Mouse (Mus musculus) stomach, embryonic 16.5 days (tissue): ENCODE results near the gene Sult2a4. TPM values are rescaled to one million over a fixed set of nuclear protein-coding genes. Genes with fewer than 3 reads are reported as not detected.
"Not testable (repeated sequence)": the region's sequence is repeated elsewhere in the genome, so short reads cannot be mapped to it uniquely, and the experiment has no call there.

Source experiments
- ATAC-seq: fragments of 200-750 bp; cut with Nextera tagmentation; 2 replicates; pipeline ENCODE4 v1.8.0; 2017; ENCODE audit warnings: moderate number of reproducible peaks, moderate TSS enrichment; ENCODE audit not compliant: insufficient read depth, low FRiP score
- H3K27ac ChIP-seq: fragments of 300-500 bp; sonication (generic); 2 replicates; pipeline ENCODE4 v1.5.1; 2014; ENCODE audit warnings: low read length
- H3K27me3 ChIP-seq: fragments of 300-500 bp; sonication (generic); 2 replicates; pipeline ENCODE4 v1.6.1; 2014; ENCODE audit warnings: low read length, control low read depth, mixed read lengths; ENCODE audit not compliant: control insufficient read depth, insufficient read depth
- H3K36me3 ChIP-seq: fragments of 300-500 bp; sonication (generic); 2 replicates; pipeline ENCODE4 v1.6.1; 2014; ENCODE audit warnings: low read length; ENCODE audit not compliant: control insufficient read depth, insufficient read depth
- H3K4me1 ChIP-seq: fragments of 300-500 bp; sonication (generic); 2 replicates; pipeline ENCODE4 v1.6.1; 2014; ENCODE audit warnings: low read length, control low read depth, mixed read lengths; ENCODE audit not compliant: control insufficient read depth, insufficient read depth
- H3K4me2 ChIP-seq: fragments of 300-500 bp; sonication (generic); 2 replicates; pipeline ENCODE4 v1.6.1; 2014; ENCODE audit warnings: low read depth, low read length, mixed read lengths
- H3K4me3 ChIP-seq: fragments of 300-500 bp; sonication (generic); replicated peaks from 2 replicates; pipeline ENCODE4 v1.5.1; 2014; ENCODE audit warnings: mild to moderate bottlenecking, low read length
- H3K9ac ChIP-seq: fragments of 300-500 bp; sonication (generic); 2 replicates; pipeline ENCODE4 v1.6.1; 2014; ENCODE audit warnings: low read length
- H3K9me3 ChIP-seq: fragments of 300-500 bp; sonication (generic); replicated peaks from 2 replicates; pipeline ENCODE4 v1.6.1; 2016; ENCODE audit warnings: low read length, control low read depth; ENCODE audit not compliant: control insufficient read depth
- WGBS: fragments of 180-500 bp; shearing (Covaris S2); extraction: QIAGEN DNeasy Blood & Tissue Kit; methylation state at CpG from one replicate; pipeline ENCODE4 v1.1.7; 2014; 5-methylcytosine and 5-hydroxymethylcytosine counted together
- polyA plus RNA-seq: library from polyadenylated mRNA; unstranded; fragments of >200 nt; fragmentation: Nextera tagmentation; extraction: Ambion mirVana; gene quantifications from 2 replicates; pipeline ENCODE4 v1.2.1, GENCODE M21; 2015

Sult2a4 gene
- polyA plus RNA-seq = not detected in 2 replicates

DNA sequence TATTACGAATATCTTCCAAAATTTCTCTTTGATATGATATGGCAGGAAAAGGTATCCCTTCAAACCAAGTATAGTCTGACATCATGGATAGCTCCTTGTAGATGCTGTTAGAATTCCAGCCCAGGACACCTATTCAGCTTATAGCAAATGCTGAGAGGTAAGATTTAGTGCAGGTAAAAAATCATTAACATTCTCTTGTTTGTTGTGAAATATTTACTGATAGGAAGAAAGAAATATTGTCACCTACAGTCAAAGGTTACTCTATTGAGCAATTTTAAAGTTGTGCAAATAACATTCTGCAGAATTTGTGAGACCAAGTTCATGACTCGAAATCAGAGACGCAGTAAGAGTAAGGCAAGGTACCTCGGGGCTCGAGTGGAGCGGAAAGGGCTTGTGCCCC, at the start of gene Sult2a4:
TSS of gene Sult2a4 (minus strand) at position 101 of the 400 bp plus-strand sequence.
- not testable (repeated sequence) for H3K27ac ChIP-seq, H3K27me3 ChIP-seq, H3K9ac ChIP-seq, H3K9me3 ChIP-seq, H3K36me3 ChIP-seq, H3K4me1 ChIP-seq, H3K4me3 ChIP-seq, ATAC-seq, H3K4me2 ChIP-seq
- 90% methylated on average over 6 of the region's 6 CpGs for WGBS

DNA sequence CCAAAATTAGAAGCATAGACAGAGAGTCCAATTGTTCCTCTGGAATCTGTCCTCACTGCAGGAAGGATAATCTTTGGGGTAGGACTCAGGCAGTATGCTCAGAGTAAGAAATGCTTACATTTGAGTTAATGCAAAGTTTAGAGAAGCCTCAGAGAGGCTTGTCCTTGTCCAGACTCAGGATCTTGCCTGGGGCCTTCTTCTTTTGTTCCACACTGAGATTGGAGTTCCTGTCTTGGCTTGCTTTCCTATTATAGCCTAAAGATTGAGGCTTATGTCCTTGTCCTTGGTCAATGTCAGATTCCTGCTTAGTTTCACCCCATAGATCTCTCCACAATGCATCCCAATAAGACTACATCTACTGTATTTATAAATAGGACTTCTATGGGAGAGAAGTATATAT, 41.4 kb upstream of the Sult2a4 start:
- not testable (repeated sequence) for ATAC-seq, H3K27me3 ChIP-seq, H3K27ac ChIP-seq, H3K36me3 ChIP-seq, H3K4me3 ChIP-seq, H3K4me2 ChIP-seq, H3K4me1 ChIP-seq, H3K9ac ChIP-seq, H3K9me3 ChIP-seq

DNA sequence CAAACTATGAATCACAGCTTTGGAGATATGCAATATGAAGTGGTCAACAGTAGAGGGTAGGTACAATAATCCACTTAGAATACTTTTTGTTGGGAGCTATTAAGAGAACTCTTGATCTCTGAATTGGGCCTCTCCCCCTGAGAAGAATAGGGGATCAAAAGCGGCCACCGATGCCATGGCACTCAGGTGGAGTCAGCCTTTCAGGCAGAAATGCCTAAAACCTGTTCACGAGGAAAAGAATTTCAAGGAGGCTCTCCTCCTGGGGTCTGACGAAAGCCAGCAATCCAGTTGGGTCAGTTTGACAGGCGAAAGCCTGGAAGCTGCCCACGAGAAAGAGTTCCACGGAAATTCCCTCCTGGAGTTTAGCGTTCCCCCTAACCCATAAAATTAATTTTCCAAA, 23.7 kb upstream of the Sult2a4 start:
- Histone ChIP-seq H3K27ac (no peak overlapping the region), H3K4me3 (no peak overlapping the region), H3K36me3 (no peaks in the 10 kb centered on the region), H3K4me2 (no peak overlapping the region), H3K9me3 (peaks cover 3% of the 10 kb centered on the region; the same call in 1 of the 2 replicates), H3K4me1 (no peaks in the 10 kb centered on the region), H3K9ac (no peak overlapping the region), H3K27me3 (no peaks in the 10 kb centered on the region)
- WGBS = 78% methylated on average over 8 of the region's 8 CpGs
- ATAC-seq = no peak

DNA sequence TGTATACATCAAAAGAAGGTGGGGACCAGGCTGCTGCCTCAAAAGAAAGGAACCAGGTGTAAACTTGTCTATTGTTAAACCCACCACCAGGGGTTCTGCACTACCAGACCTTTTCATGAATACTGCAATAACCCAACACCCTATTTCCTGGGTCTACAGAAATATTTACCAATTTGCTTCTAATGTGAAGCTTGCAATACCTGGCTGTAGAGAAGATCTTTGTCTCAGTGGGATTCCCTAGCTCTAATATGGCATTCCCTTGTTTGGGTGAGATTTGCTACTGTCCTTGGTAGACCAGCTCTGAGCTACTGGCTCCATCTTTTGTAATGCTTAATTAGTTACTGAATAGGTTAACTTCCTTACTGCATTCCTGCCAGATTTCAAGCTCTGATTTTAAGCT, 21.3 kb upstream of the Sult2a4 start:
- not testable (repeated sequence) for ATAC-seq, H3K36me3 ChIP-seq, H3K4me1 ChIP-seq, H3K4me3 ChIP-seq, H3K27ac ChIP-seq, H3K27me3 ChIP-seq, H3K9ac ChIP-seq, H3K4me2 ChIP-seq, H3K9me3 ChIP-seq

Other genes starting within 250 kb of the Sult2a4 start
- 0.22 TPM in 1 of 2 replicates, not detected in the other for gene Sult2a1, start 152.2 kb downstream of the Sult2a4 start, polyA plus RNA-seq
- not detected in 2 replicates for gene Sult2a3, start 133.4 kb upstream of the Sult2a4 start, polyA plus RNA-seq